Mouse (Mus musculus) embryonic facial prominence, embryonic 12.5 days (tissue): Measurements from ENCODE around the gene Supt6. TPM values are rescaled to one million over a fixed set of nuclear protein-coding genes. Genes with fewer than 3 reads are reported as not detected.
A peak's percentile ranks its signal among the peaks of the same experiment; 100 is the strongest.
"Not testable (repeated sequence)": the region's sequence is repeated elsewhere in the genome, so short reads cannot be mapped to it uniquely, and the experiment has no call there.

Experiments used
- ATAC-seq: fragments of 200-750 bp; cut with Nextera tagmentation; 2 replicates; pipeline ENCODE4 v1.8.0; 2017; ENCODE audit not compliant: insufficient number of reproducible peaks, insufficient read depth, low FRiP score, low TSS enrichment
- H3K27ac ChIP-seq: fragments of 300-500 bp; sonication (generic); 2 replicates; pipeline ENCODE4 v1.5.1; 2016; ENCODE audit warnings: mild to moderate bottlenecking
- H3K27me3 ChIP-seq: fragments of 300-500 bp; sonication (generic); 2 replicates; pipeline ENCODE4 v1.6.1; 2016; ENCODE audit warnings: mild to moderate bottlenecking, moderate library complexity
- H3K36me3 ChIP-seq: fragments of 300-500 bp; sonication (generic); 2 replicates; pipeline ENCODE4 v1.6.1; 2016; ENCODE audit warnings: mild to moderate bottlenecking
- H3K4me1 ChIP-seq: fragments of 300-500 bp; sonication (generic); 2 replicates; pipeline ENCODE4 v1.6.1; 2016
- H3K4me2 ChIP-seq: fragments of 300-500 bp; sonication (generic); replicated peaks from 2 replicates; pipeline ENCODE4 v1.6.1; 2016; ENCODE audit warnings: mild to moderate bottlenecking, moderate library complexity
- H3K4me3 ChIP-seq: fragments of 300-500 bp; sonication (generic); 2 replicates; pipeline ENCODE4 v1.5.1; 2016; ENCODE audit warnings: mild to moderate bottlenecking
- H3K9ac ChIP-seq: fragments of 300-500 bp; sonication (generic); 2 replicates; pipeline ENCODE4 v1.6.1; 2016; ENCODE audit warnings: mild to moderate bottlenecking, moderate library complexity
- H3K9me3 ChIP-seq: fragments of 300-500 bp; sonication (generic); 2 replicates; pipeline ENCODE4 v1.6.1; 2016; ENCODE audit warnings: mild to moderate bottlenecking, moderate library complexity
- WGBS: fragments of 180-500 bp; shearing (Covaris S2); methylation state at CpG from one replicate; pipeline ENCODE4 v1.1.7; 2016; 5-methylcytosine and 5-hydroxymethylcytosine counted together
- polyA plus RNA-seq: library from polyadenylated mRNA; unstranded; fragments of >200 nt; fragmentation: Nextera tagmentation; extraction: Ambion mirVana; gene quantifications from 2 replicates; pipeline ENCODE4 v1.2.1, GENCODE M21; 2016

The Supt6 gene
- 36.1 and 37.8 TPM in 2 replicates for polyA plus RNA-seq

DNA sequence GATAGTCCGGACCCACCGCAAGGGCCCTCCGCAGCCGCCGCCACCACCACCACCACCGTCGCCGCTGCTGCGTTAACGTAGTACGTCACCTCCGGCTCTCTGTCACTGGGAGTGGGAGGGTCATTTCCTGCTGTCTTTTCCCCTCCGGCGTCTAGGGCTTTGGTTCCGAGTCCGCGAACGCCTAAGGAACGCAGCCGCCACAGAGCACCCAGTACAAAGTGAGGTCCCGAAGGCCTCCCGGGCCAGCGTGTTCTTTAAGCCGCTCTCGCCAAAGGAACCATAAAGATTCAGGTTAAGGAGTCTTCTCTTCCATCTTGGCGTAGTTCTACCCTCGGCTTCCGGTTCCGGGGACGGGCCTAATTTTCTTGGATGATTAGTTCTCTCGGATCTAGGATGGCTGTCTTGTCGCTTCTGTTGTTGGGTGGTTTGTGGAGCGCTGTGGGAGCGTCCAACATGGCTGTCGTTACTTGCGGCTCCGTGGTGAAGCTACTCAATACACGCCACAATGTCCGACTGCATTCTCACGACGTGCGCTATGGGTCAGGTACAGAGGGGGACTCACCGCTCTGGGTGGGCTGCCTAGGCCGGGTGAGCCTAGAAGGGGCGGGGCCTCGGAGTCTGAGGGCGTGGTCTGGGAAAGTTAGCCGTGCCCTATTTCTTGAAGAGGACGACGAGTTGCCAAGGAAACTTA, at the start of gene Supt6, which contains the start of gene Sdf2:
Gene Supt6, minus strand, starts transcription at position 361 of the 691 bp plus-strand sequence.
Gene Sdf2, plus strand, starts transcription at position 120 of the 691 bp plus-strand sequence.
- Histone ChIP-seq H3K9ac (peak within 1 kb of the TSS; percentile 92), H3K4me1 (peaks cover 22% of the 10 kb centered on the region), H3K27me3 (no peaks in the 10 kb centered on the region), H3K27ac (peak within 1 kb of the TSS; percentile 87), H3K9me3 (no peaks in the 10 kb centered on the region), H3K4me3 (peak within 1 kb of the TSS; percentile 98), H3K4me2 (peak within 1 kb of the TSS; percentile 74), H3K36me3 (peaks cover 6% of the 10 kb centered on the region)
- under 1% methylated on average over 50 of the region's 50 CpGs for WGBS
- peak; percentile 86 for ATAC-seq

DNA sequence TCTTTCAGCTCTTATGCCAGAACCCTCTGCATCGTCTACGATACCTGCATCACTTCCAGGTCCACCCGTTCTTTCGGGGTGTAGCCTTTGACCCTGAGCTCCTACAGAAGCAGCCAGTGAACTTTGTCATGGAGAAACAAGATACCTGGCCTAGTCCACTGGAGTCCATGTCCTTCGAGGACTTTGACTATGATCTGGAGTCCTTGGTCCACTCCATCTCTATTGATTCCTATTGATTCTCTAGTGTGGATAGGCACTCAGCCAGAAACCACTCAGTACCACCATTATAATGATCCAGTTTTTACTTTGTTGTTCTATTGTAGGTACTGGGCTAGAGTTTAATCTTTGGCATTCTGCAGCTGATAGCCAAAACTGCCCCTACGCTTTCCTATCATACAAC, 48.8 kb upstream of the Supt6 start:
- peaks cover 28% of the 10 kb centered on the region for H3K36me3 ChIP-seq
- H3K4me1 ChIP-seq, result no peaks in the 10 kb centered on the region
- no peak overlapping the region for H3K4me2 ChIP-seq
- WGBS, result 94% methylated on average over 6 of the region's 6 CpGs
- H3K27me3 ChIP-seq, result no peaks in the 10 kb centered on the region
- ATAC-seq, result no peak
- H3K27ac ChIP-seq, result no peak overlapping the region
- H3K9me3 ChIP-seq, result no peaks in the 10 kb centered on the region
- H3K4me3 ChIP-seq, result no peak overlapping the region
- no peak overlapping the region for H3K9ac ChIP-seq

DNA sequence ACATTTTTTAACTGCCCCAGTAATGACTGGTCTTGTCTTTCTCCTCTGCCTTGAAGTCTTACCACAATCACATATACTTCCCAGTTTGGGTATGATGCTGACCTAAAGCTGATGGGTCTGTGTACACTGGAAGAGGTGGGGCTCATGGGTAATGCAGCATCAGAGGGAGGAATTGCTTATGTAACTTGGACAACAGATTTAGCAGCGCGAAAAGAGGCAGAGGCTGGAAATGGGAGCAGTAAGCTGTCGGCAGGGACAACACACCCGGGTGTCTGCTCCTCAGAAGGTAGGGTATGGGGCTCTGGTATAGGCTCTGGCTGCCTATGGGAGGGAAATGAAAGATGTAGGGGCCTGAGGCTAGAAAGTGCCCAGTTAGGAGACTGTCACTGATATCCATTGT, 44.9 kb upstream of the Supt6 start, which contains the start of gene BC030499:
Gene BC030499, plus strand, starts transcription at position 188 of the 400 bp plus-strand sequence.
- Histone ChIP-seq H3K4me2 (no peak within 1 kb of the TSS), H3K27ac (no peak within 1 kb of the TSS), H3K4me3 (no peak within 1 kb of the TSS), H3K27me3 (no peaks in the 10 kb centered on the region), H3K4me1 (no peaks in the 10 kb centered on the region), H3K36me3 (peaks cover 61% of the 10 kb centered on the region), H3K9me3 (no peaks in the 10 kb centered on the region), H3K9ac (no peak within 1 kb of the TSS)
- no peak for ATAC-seq
- 93% methylated on average over 4 of the region's 4 CpGs for WGBS

DNA sequence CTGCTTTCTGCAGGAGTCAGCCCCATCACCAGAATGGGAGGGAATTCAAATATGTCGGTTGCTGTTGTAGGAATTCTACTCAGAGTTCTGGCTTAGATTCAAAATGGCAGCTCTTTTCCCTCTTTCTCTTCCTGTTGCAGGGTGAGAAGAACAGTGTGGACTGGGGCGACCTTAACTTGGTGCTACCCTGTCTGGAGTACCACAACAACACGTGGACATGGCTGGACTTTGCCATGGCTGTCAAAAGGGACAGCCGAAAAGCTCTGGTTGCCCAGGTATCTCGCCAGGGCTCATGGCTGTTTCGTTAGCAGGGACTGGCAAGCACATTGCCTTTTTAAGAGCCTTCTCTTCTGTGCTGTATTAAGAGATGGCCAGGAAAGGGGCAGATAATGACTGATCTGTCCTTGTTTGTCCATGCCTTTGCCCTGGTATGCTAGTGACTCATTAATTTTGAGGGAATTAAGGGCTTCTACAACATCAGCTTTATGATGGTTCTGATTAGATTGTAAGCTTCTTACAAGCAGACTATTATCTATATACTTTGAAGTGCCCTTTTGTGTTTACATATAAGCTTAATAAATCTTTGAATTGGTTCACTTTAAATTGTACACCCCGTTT, 43.5 kb upstream of the Supt6 start:
- Histone ChIP-seq H3K9ac (no peak overlapping the region), H3K4me3 (no peak overlapping the region), H3K36me3 (peaks cover 69% of the 10 kb centered on the region), H3K4me2 (no peak overlapping the region), H3K27ac (no peak overlapping the region), H3K4me1 (no peaks in the 10 kb centered on the region), H3K9me3 (no peaks in the 10 kb centered on the region), H3K27me3 (no peaks in the 10 kb centered on the region)
- 92% methylated on average over 7 of the region's 7 CpGs for WGBS
- ATAC-seq, result no peak

DNA sequence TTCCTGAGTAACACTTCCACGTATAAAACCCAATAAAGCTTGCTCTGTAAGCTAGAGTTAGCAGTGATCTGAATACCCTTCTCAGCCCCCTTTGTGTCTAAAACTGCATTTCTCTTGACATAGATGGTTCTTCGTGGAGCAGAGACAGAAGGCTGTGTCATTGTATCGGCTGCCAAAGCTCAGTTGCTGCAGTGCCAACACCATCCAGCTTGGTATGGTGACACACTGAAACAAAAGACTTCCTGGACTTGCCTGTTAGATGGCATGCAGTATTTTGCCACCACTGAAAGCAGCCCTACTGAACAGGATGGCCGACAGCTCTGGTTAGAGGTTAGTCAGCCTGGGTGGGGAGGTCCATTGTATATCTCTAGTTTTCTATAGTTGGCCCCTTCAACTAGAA, 33.8 kb upstream of the Supt6 start:
- Histone ChIP-seq H3K9ac (no peak overlapping the region), H3K4me1 (no peaks in the 10 kb centered on the region), H3K27ac (no peak overlapping the region), H3K27me3 (no peaks in the 10 kb centered on the region), H3K4me2 (no peak overlapping the region), H3K36me3 (peaks cover 87% of the 10 kb centered on the region), H3K4me3 (no peak overlapping the region), H3K9me3 (no peaks in the 10 kb centered on the region)
- no peak for ATAC-seq
- WGBS, result 95% methylated on average over 4 of the region's 4 CpGs

DNA sequence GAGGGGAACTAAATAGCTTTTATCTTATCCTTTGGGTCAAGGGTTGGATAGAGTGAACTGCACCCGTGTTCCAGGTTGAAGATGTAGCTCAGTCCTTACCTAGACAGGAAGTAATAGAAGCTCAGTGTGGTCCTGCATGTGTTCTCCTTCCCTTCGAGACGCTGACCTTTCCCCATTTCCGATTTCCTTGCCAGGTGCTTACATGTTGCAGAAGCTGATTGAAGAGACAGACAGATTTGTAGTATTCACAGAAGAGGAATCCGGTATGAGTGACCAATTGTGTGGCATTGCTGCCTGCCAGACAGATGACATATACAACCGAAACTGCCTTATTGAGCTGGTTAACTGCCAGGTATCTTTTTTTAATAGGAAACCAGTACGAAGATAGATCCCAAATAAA, 33.1 kb upstream of the Supt6 start:
- H3K27me3 ChIP-seq, result no peaks in the 10 kb centered on the region
- H3K4me2 ChIP-seq, result no peak overlapping the region
- no peak for ATAC-seq
- H3K9me3 ChIP-seq, result no peaks in the 10 kb centered on the region
- no peak overlapping the region for H3K9ac ChIP-seq
- no peak overlapping the region for H3K27ac ChIP-seq
- peaks cover 87% of the 10 kb centered on the region for H3K36me3 ChIP-seq
- no peak overlapping the region for H3K4me3 ChIP-seq
- H3K4me1 ChIP-seq, result no peaks in the 10 kb centered on the region
- 89% methylated on average over 7 of the region's 7 CpGs for WGBS

DNA sequence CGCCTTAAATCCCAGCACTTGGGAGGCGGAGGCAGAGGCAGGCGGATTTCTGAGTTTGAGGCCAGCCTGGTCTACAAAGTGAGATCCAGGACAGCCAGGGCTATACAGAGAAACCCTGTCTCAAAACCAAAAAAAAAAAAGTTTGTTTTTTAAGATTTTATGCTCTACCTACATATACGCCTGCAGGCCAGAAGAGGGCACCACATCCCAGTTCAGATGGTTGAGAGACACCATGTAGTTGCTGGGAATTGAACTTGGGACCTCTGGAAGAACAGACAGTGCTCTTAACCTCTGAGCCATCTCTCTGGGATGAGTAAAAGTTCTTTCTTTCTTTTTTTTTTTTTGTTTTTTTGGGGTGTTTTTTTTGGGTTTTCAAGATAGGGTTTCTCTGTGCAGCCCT, 30.4 kb upstream of the Supt6 start:
- not testable (repeated sequence) for H3K4me3 ChIP-seq, ATAC-seq, H3K9me3 ChIP-seq, H3K4me2 ChIP-seq, H3K27ac ChIP-seq, H3K9ac ChIP-seq, H3K27me3 ChIP-seq, H3K4me1 ChIP-seq
- WGBS, result 98% methylated on average over 4 of the region's 4 CpGs
- peaks cover 89% of the 10 kb centered on the region for H3K36me3 ChIP-seq

DNA sequence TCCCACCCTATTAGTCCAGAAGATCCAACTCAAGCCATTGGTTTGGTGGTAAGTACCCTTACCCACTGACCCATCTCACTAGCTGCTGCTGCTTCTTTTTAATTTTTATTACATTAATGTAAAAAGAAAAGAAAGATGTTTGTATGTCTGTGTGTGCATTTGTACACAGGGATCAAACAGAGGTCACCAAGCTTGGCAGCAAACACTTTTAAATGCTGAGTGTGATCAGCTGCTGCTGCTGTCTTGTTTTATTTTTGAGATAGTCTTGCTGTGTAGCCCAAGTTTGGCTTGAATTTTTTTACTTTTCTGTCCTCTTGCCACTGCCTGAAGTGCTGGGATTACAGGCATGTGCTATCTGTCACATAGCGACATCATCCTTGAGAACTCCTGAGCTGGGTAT, 29.8 kb upstream of the Supt6 start:
- no peak overlapping the region for H3K27ac ChIP-seq
- H3K9ac ChIP-seq, result no peak overlapping the region
- no peak overlapping the region for H3K4me2 ChIP-seq
- H3K27me3 ChIP-seq, result no peaks in the 10 kb centered on the region
- H3K4me1 ChIP-seq, result no peaks in the 10 kb centered on the region
- no peak overlapping the region for H3K4me3 ChIP-seq
- ATAC-seq, result no peak
- 97% methylated on average over 1 of the region's 1 CpGs for WGBS
- H3K36me3 ChIP-seq, result peaks cover 92% of the 10 kb centered on the region
- no peaks in the 10 kb centered on the region for H3K9me3 ChIP-seq

DNA sequence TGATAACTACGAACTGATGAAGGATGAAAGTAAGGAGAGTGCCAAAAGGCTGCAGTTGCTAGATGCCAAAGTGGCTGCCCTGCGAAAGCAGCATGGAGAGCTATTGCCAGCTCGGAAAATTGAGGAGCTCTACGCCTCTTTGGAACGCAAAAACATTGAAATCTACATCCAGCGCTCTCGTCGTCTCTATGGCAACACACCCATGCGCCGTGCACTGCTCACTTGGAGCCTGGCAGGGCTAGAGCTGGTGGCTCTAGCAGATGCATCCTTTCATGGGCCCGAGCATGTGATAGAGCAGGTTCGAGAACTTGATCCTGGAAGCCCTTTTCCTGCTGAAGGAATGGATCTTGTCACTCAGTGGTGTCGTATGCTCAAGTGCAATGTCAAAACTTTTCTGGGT, 26.2 kb upstream of the Supt6 start:
- Histone ChIP-seq H3K4me3 (no peak overlapping the region), H3K27ac (no peak overlapping the region), H3K4me1 (no peaks in the 10 kb centered on the region), H3K27me3 (no peaks in the 10 kb centered on the region), H3K36me3 (peaks cover 87% of the 10 kb centered on the region), H3K9me3 (no peaks in the 10 kb centered on the region), H3K4me2 (no peak overlapping the region), H3K9ac (no peak overlapping the region)
- ATAC-seq, result no peak
- WGBS, result 91% methylated on average over 13 of the region's 13 CpGs

DNA sequence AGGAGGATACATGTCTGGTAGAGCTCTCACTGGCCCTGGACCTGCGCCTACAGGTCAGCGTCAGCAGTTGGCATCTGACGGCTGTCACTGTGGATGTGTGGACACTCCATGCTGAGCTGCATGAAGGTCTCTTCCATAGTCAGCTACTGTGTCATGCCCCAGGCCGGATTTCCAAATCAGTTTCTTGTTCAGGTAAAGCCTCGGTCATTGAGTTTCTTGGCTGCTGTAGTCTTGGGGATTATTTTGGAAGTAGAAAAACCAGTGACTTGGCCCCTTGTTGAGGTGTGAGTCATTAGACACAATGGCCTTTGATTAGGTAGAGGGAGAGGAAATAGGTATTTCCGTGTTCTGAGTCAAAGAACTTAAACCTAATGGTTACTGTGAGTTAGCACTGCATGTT, 19.8 kb upstream of the Supt6 start:
- Histone ChIP-seq H3K4me3 (no peak overlapping the region), H3K36me3 (peaks cover 63% of the 10 kb centered on the region), H3K9ac (no peak overlapping the region), H3K4me1 (peaks cover 15% of the 10 kb centered on the region), H3K27ac (no peak overlapping the region), H3K9me3 (no peaks in the 10 kb centered on the region), H3K4me2 (no peak overlapping the region), H3K27me3 (no peaks in the 10 kb centered on the region)
- 92% methylated on average over 6 of the region's 6 CpGs for WGBS
- ATAC-seq, result no peak

DNA sequence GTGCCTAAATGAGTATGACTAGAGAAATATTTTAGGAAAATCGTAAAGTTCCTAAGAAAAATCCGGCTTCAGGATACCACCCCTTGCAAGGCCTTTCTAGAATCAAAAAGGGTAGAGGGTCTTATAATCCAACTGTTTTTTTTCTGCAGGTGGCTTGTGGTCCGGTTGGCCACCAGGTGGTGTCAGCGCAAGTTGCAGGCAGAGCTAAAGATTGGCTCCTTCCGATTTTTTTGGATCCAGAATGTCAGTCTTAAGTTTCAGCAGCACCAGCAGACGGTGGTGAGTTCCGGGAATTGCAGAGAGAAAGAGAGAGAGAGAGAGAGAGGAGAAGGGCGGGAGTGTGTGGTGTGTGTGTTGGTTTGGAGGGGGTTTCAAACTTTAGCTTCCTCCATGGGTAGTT, 16.8 kb upstream of the Supt6 start:
- H3K9me3 ChIP-seq, result no peaks in the 10 kb centered on the region
- H3K27me3 ChIP-seq, result no peaks in the 10 kb centered on the region
- peak overlapping the region; percentile 93 for H3K4me3 ChIP-seq
- 1% methylated on average over 8 of the region's 8 CpGs for WGBS
- H3K4me1 ChIP-seq, result peaks cover 15% of the 10 kb centered on the region
- no peak overlapping the region for H3K9ac ChIP-seq
- H3K36me3 ChIP-seq, result peaks cover 40% of the 10 kb centered on the region
- no peak for ATAC-seq
- H3K4me2 ChIP-seq, result peak overlapping the region; percentile 75
- no peak overlapping the region for H3K27ac ChIP-seq
